Mouse (Mus musculus) heart, embryonic 15.5 days (tissue): ENCODE measurements around the gene Prdm1. TPM values are rescaled to one million over a fixed set of nuclear protein-coding genes. Genes with fewer than 3 reads are reported as not detected.

Source experiments
- ATAC-seq: fragments of 200-750 bp; cut with Nextera tagmentation; replicated peaks from 2 replicates; pipeline ENCODE4 v1.8.0; 2017; ENCODE audit warnings: low read depth, moderate TSS enrichment; ENCODE audit not compliant: insufficient number of reproducible peaks, insufficient read depth, low FRiP score
- H3K27ac ChIP-seq: fragments of 300-500 bp; sonication (generic); 2 replicates; pipeline ENCODE4 v1.5.1; 2015; ENCODE audit warnings: mild to moderate bottlenecking, inconsistent platforms
- H3K27me3 ChIP-seq: fragments of 300-500 bp; sonication (generic); 2 replicates; pipeline ENCODE4 v1.6.1; 2015; ENCODE audit warnings: inconsistent platforms
- H3K36me3 ChIP-seq: fragments of 300-500 bp; sonication (generic); 2 replicates; pipeline ENCODE4 v1.6.1; 2015; ENCODE audit warnings: mild to moderate bottlenecking, inconsistent platforms
- H3K4me1 ChIP-seq: fragments of 300-500 bp; sonication (generic); replicated peaks from 2 replicates; pipeline ENCODE4 v1.6.1; 2015; ENCODE audit warnings: inconsistent platforms
- H3K4me2 ChIP-seq: fragments of 300-500 bp; sonication (generic); 2 replicates; pipeline ENCODE4 v1.6.1; 2015; ENCODE audit warnings: inconsistent platforms, mild to moderate bottlenecking, moderate library complexity
- H3K4me3 ChIP-seq: fragments of 300-500 bp; sonication (generic); 2 replicates; pipeline ENCODE4 v1.5.1; 2015; ENCODE audit warnings: mild to moderate bottlenecking, inconsistent platforms
- H3K9ac ChIP-seq: fragments of 300-500 bp; sonication (generic); 2 replicates; pipeline ENCODE4 v1.6.1; 2015; ENCODE audit warnings: mild to moderate bottlenecking, inconsistent platforms
- H3K9me3 ChIP-seq: fragments of 300-500 bp; sonication (generic); replicated peaks from 2 replicates; pipeline ENCODE4 v1.6.1; 2016; ENCODE audit warnings: inconsistent platforms
- WGBS: fragments of 180-500 bp; shearing (Covaris S2); methylation state at CpG from one replicate; pipeline ENCODE4 v1.1.7; 2015; ENCODE audit warnings: mixed read lengths; 5-methylcytosine and 5-hydroxymethylcytosine counted together
- polyA plus RNA-seq: library from polyadenylated mRNA; unstranded; fragments of >200 nt; fragmentation: Nextera tagmentation; extraction: Ambion mirVana; gene quantifications from 2 replicates; pipeline ENCODE4 v1.2.1, GENCODE M21; 2015

Gene Prdm1
- polyA plus RNA-seq, 1 experiment from 2014 or later = 0.83 TPM

DNA sequence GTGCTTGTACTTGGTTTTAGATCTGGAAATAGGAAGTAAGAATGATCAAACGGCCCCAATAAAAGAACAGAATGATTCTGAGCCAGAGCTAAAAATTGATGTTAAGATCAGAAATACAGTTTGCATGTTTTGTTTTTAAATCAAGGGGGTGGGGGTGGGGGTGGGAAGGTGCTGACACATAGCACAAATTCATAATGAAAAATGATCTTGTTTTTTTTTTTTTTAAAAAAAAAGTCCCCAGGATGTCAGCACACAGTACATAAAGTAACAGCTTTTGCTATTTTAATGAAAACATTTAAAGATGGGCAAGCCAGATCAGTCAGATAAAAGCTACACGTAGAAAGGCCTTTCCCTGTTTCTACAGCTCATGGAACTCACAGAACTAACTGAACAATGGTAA, 74.2 kb downstream of the Prdm1 start:
- Histone ChIP-seq H3K9ac (peak overlapping the region; percentile 31; the same call in 1 of the 2 replicates), H3K27ac (no peak overlapping the region), H3K9me3 (no peaks in the 10 kb centered on the region), H3K4me3 (no peak overlapping the region), H3K4me1 (peaks cover 22% of the 10 kb centered on the region), H3K4me2 (no peak overlapping the region), H3K36me3 (no peaks in the 10 kb centered on the region), H3K27me3 (peaks cover 40% of the 10 kb centered on the region)
- no peak for ATAC-seq
- WGBS = 60% methylated on average over 2 of the region's 2 CpGs

DNA sequence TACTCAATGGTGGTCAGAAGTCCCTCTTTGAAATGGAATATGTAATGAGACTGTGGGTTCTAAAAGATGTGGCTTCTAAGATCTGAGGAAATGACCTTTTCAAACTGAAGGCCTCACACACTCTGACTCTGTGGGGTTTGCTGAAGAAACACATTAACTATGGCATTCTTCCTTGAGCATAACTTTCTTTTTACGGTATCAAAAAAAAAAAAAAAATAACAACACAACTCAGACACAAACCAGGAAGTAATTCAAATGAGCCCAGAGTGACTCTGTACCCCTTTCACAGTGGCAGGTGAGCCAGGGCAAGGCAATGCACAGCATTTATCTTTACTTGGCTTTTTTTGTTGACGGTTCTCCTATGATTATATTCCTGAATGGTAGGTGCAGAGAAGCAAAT, 77.5 kb downstream of the Prdm1 start:
- Histone ChIP-seq H3K9me3 (no peaks in the 10 kb centered on the region), H3K36me3 (no peaks in the 10 kb centered on the region), H3K27ac (no peak overlapping the region), H3K4me3 (no peak overlapping the region), H3K4me2 (no peak overlapping the region), H3K9ac (no peak overlapping the region), H3K4me1 (no peaks in the 10 kb centered on the region), H3K27me3 (peaks cover 22% of the 10 kb centered on the region)
- whole genome bisulfite sequencing = 78% methylated on average over 2 of the region's 2 CpGs
- no peak for ATAC-seq

DNA sequence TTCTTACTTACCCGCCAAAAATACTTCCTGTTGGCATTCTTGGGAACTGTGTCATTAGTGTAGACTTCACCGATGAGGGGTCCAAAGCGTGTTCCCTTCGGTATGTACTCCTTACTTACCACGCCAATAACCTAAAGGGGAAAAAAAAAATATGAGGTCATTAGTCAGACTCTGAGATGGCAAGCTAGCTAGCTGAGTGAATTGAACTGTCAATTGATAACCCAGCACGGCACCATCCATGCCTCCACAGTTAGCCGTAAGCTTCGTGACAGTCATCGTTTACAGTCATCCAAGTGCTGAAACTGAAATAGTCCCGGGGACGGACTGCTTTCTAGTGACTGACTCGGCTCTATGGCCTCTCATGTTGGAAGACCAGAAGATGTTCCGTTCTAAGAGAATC, 78.2 kb downstream of the Prdm1 start:
- Histone ChIP-seq H3K4me1 (no peaks in the 10 kb centered on the region), H3K27me3 (peaks cover 16% of the 10 kb centered on the region; the same call in 1 of the 2 replicates), H3K36me3 (no peaks in the 10 kb centered on the region), H3K9me3 (no peaks in the 10 kb centered on the region), H3K4me3 (no peak overlapping the region), H3K4me2 (no peak overlapping the region), H3K9ac (no peak overlapping the region), H3K27ac (no peak overlapping the region)
- WGBS = 77% methylated on average over 13 of the region's 13 CpGs
- no peak for ATAC-seq

DNA sequence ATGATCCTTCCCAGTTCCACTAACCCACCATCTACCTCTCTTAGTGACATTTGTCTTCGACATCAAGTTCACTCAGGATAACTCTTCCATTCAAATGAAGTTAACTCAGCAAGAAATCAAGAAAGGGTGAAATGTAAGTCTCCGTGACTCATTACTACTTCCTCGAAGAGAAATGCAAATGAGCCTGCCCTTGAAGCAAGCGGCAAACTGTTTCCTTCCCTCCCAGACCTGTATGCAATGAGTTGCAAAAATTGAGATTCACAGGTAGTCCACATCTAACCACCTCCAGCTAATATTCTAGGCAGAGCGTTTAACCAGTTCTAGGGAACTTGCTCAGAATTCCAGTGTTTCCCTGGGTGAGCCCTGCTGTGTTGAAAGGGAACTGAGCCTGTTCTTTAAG, 78.6 kb downstream of the Prdm1 start:
- no peak for ATAC-seq
- H3K9ac ChIP-seq = no peak overlapping the region
- H3K4me3 ChIP-seq = no peak overlapping the region
- 77% methylated on average over 5 of the region's 5 CpGs for WGBS
- no peaks in the 10 kb centered on the region for H3K9me3 ChIP-seq
- H3K4me2 ChIP-seq = no peak overlapping the region
- peaks cover 12% of the 10 kb centered on the region; the same call in 1 of the 2 replicates for H3K27me3 ChIP-seq
- no peaks in the 10 kb centered on the region for H3K4me1 ChIP-seq
- no peak overlapping the region for H3K27ac ChIP-seq
- H3K36me3 ChIP-seq = no peaks in the 10 kb centered on the region

DNA sequence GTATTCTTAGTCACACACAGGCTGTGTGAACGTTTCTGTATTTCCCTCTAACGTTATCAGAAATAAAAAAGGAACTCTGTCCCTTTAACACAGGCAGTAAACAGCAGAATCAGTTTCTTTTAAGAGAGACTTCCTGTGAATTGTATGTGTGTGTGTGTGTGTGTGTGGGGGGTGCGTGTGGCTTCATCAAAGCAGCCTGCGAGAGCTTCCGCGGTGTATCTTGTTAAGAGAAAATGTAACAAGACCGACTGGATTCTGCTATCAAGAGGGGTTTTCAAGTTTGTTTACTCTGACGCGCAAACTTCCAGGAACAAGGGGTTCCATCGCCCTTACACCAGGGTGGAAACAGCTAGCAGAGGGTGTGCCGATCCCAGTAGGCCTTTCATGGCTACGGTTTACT, 80.1 kb downstream of the Prdm1 start:
- 36% methylated on average over 12 of the region's 12 CpGs for WGBS

GRCm38 (mm10) chr10:44447406-44448139, 80.7 kb downstream of the Prdm1 start:
- Histone ChIP-seq H3K9me3 (no peaks in the 10 kb centered on the region), H3K4me2 (peak overlapping the region; percentile 31; the same call in 1 of the 2 replicates), H3K36me3 (no peaks in the 10 kb centered on the region), H3K27ac (no peak overlapping the region), H3K4me3 (no peak overlapping the region), H3K9ac (no peak overlapping the region), H3K4me1 (peaks cover 6% of the 10 kb centered on the region), H3K27me3 (0 out of 2 replicates have a peak, but pooled peaks cover 3% of the 10 kb centered on the region)
- WGBS = 78% methylated on average over 14 of the region's 14 CpGs
- ATAC-seq = no peak

More for the DNA sequence above, 80.1 kb downstream of the Prdm1 start:
- ATAC-seq = no peak
- no peaks in the 10 kb centered on the region for H3K9me3 ChIP-seq
- H3K4me2 ChIP-seq = peak overlapping the region; percentile 31; the same call in 1 of the 2 replicates
- H3K4me1 ChIP-seq = peaks cover 5% of the 10 kb centered on the region
- no peak overlapping the region for H3K4me3 ChIP-seq
- no peak overlapping the region for H3K9ac ChIP-seq
- H3K36me3 ChIP-seq = no peaks in the 10 kb centered on the region
- H3K27ac ChIP-seq = no peak overlapping the region
- H3K27me3 ChIP-seq = 0 out of 2 replicates have a peak, but pooled peaks cover 3% of the 10 kb centered on the region

- Histone ChIP-seq H3K4me2 (no peak overlapping the region), H3K27me3 (no peaks in the 10 kb centered on the region), H3K36me3 (no peaks in the 10 kb centered on the region), H3K9ac (no peak overlapping the region), H3K9me3 (no peaks in the 10 kb centered on the region), H3K4me1 (peaks cover 6% of the 10 kb centered on the region), H3K27ac (no peak overlapping the region), H3K4me3 (no peak overlapping the region)
- no peak for ATAC-seq
- 85% methylated on average over 10 of the region's 10 CpGs for WGBS
Measured at GRCm38 (mm10) chr10:44447001-44447400, 81.3 kb downstream of the Prdm1 start.

DNA sequence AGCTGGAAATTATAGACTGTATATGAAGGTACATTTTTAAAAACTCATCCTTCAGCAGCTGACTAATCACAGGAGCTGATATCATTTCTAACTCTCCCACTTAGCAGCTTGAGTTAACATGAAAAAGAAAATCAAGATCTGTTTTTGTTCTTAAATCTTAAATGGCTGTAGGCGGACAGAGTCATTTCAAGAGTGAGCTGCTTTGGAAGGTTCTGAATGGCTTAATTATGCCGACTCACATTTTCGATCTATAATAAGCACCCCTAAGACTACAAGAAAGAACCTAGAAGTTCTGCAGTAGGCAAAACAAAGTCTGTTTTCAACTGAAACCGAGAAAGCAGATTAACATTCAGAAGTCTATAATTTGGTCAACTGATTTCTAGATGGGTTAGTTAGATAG, 83.9 kb downstream of the Prdm1 start:
- Histone ChIP-seq H3K4me1 (peaks cover 6% of the 10 kb centered on the region), H3K4me3 (no peak overlapping the region), H3K27me3 (no peaks in the 10 kb centered on the region; the same call in 1 of the 2 replicates), H3K27ac (no peak overlapping the region), H3K4me2 (no peak overlapping the region), H3K9me3 (no peaks in the 10 kb centered on the region), H3K36me3 (no peaks in the 10 kb centered on the region), H3K9ac (no peak overlapping the region)
- no peak for ATAC-seq
- 67% methylated on average over 4 of the region's 4 CpGs for WGBS

- Histone ChIP-seq H3K9ac (no peak overlapping the region), H3K36me3 (no peaks in the 10 kb centered on the region), H3K27ac (no peak overlapping the region), H3K9me3 (no peaks in the 10 kb centered on the region), H3K27me3 (no peaks in the 10 kb centered on the region; the same call in 1 of the 2 replicates), H3K4me1 (peaks cover 6% of the 10 kb centered on the region), H3K4me2 (peak overlapping the region; percentile 11), H3K4me3 (no peak overlapping the region)
- no peak for ATAC-seq
- 40% methylated on average over 12 of the region's 12 CpGs for WGBS
Measured at GRCm38 (mm10) chr10:44443696-44444095, 84.6 kb downstream of the Prdm1 start.

DNA sequence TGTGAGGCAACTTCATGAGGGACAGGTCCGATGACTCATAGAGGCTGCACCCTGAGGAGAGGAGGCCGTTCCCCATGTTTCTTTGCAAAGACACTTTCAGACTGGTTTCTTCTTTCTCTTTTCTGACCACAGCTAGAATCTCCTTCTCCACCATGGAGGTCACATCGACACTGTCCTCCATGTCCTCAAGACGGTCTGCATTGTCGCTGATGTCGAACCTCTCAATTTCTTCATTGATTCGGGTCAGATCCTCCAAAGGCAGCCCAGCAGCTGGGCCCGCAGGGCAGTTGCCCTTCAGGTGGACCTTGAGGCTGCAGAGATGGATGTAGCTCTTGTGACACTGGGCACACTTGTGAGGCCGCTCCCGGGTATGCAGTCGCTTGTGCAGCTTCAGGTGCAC, 88.6 kb downstream of the Prdm1 start:
- 87% methylated on average over 11 of the region's 11 CpGs for WGBS
- ATAC-seq = no peak

DNA sequence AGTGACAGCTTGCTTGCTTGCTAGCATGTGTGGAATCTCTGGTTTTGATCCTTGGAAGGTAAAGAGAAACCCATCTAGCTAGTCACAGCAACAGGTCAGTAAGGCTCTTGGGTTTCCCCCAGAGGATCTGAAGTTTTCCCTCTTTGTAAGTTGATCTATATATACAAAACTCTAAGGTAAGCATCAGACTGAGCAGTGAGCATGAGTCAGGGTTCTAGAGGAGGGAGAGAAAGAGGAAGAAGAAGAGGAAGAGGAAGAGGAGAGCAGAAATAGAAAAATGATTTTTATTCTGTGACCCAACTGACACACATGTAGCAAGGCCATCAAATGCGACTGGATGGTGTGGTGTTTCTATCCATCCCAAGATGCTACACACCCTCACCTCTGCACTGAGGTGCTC, 90.7 kb downstream of the Prdm1 start:
- no peak overlapping the region for H3K4me2 ChIP-seq
- H3K9me3 ChIP-seq = no peaks in the 10 kb centered on the region
- no peak overlapping the region for H3K27ac ChIP-seq
- H3K4me1 ChIP-seq = no peaks in the 10 kb centered on the region
- H3K9ac ChIP-seq = no peak overlapping the region
- H3K27me3 ChIP-seq = no peaks in the 10 kb centered on the region; the same call in 1 of the 2 replicates
- no peaks in the 10 kb centered on the region for H3K36me3 ChIP-seq
- 78% methylated on average over 1 of the region's 1 CpGs for WGBS
- ATAC-seq = no peak
- H3K4me3 ChIP-seq = no peak overlapping the region

More for the DNA sequence above, 88.6 kb downstream of the Prdm1 start:
- Histone ChIP-seq H3K9me3 (no peaks in the 10 kb centered on the region), H3K4me1 (peaks cover 6% of the 10 kb centered on the region), H3K4me2 (no peak overlapping the region), H3K4me3 (no peak overlapping the region), H3K27me3 (no peaks in the 10 kb centered on the region; the same call in 1 of the 2 replicates), H3K36me3 (no peaks in the 10 kb centered on the region), H3K27ac (no peak overlapping the region), H3K9ac (no peak overlapping the region)

- no peaks in the 10 kb centered on the region for H3K36me3 ChIP-seq
Measured at GRCm38 (mm10) chr10:44435956-44436355, 92.3 kb downstream of the Prdm1 start.

More at GRCm38 (mm10) chr10:44435956-44436355, 92.3 kb downstream of the Prdm1 start:
- 60% methylated on average over 4 of the region's 4 CpGs for WGBS
- no peaks in the 10 kb centered on the region for H3K4me1 ChIP-seq
- H3K9me3 ChIP-seq = no peaks in the 10 kb centered on the region
- H3K4me3 ChIP-seq = no peak overlapping the region
- ATAC-seq = no peak
- H3K4me2 ChIP-seq = no peak overlapping the region
- no peaks in the 10 kb centered on the region; the same call in 1 of the 2 replicates for H3K27me3 ChIP-seq
- no peak overlapping the region for H3K9ac ChIP-seq
- H3K27ac ChIP-seq = no peak overlapping the region
